8 mouse cellular contexts compared by ENCODE assay signal in genomic region chr5:19226144-19226865, GRCm38 (mm10). TPM values are rescaled to one million over a fixed set of nuclear protein-coding genes. Genes with fewer than 3 reads are reported as not detected.
DNase-seq lines count a peak whose midpoint lies in the region; ATAC-seq and TF ChIP-seq lines count a peak whose summit lies in the region.

No protein-coding gene starts in this region.

- no peaks in the 10 kb centered on the region for H3K9me3 ChIP-seq in embryonic facial prominence, embryonic 14.5 days (ENCODE audit: control insufficient read depth, low read length)
- H3K9me3 ChIP-seq in limb, embryonic 10.5 days (replicated peaks), result no peaks in the 10 kb centered on the region
- H3K9me3 ChIP-seq in midbrain, embryonic 13.5 days, result no peaks in the 10 kb centered on the region
- H3K9me3 ChIP-seq in stomach, embryonic 16.5 days (replicated peaks; ENCODE audit: control insufficient read depth, low read length), result no peaks in the 10 kb centered on the region

- H3K4me2 ChIP-seq in embryonic facial prominence, embryonic 14.5 days (ENCODE audit: low read depth, low read length), result peak overlapping the region; percentile 96
- H3K4me2 ChIP-seq in midbrain, embryonic 13.5 days (replicated peaks), result peak overlapping the region; percentile 99
- peak overlapping the region; percentile 95 for H3K4me2 ChIP-seq in stomach, embryonic 16.5 days (ENCODE audit: low read depth, low read length)

- H3K4me1 ChIP-seq in embryonic facial prominence, embryonic 14.5 days (ENCODE audit: control insufficient read depth, insufficient read depth, low read length), result no peaks in the 10 kb centered on the region
- peaks cover 18% of the 10 kb centered on the region for H3K4me1 ChIP-seq in limb, embryonic 10.5 days
- H3K4me1 ChIP-seq in midbrain, embryonic 13.5 days (replicated peaks), result peaks cover 21% of the 10 kb centered on the region
- peaks cover 12% of the 10 kb centered on the region for H3K4me1 ChIP-seq in stomach, embryonic 16.5 days (ENCODE audit: control insufficient read depth, insufficient read depth, low read length)

- no peaks in the 10 kb centered on the region for H3K36me3 ChIP-seq in embryonic facial prominence, embryonic 14.5 days (ENCODE audit: control insufficient read depth, insufficient read depth, low read length)
- no peaks in the 10 kb centered on the region for H3K36me3 ChIP-seq in limb, embryonic 10.5 days
- no peaks in the 10 kb centered on the region for H3K36me3 ChIP-seq in midbrain, embryonic 13.5 days
- no peaks in the 10 kb centered on the region for H3K36me3 ChIP-seq in stomach, embryonic 16.5 days (ENCODE audit: control insufficient read depth, insufficient read depth, low read length)

- peak overlapping the region; percentile 75 for H3K27ac ChIP-seq in embryonic facial prominence, embryonic 14.5 days (replicated peaks; ENCODE audit: low read depth, low read length)
- H3K27ac ChIP-seq in limb, embryonic 10.5 days, result peak overlapping the region; percentile 90
- H3K27ac ChIP-seq in midbrain, embryonic 13.5 days, result peak overlapping the region; percentile 76
- peak overlapping the region; percentile 77 for H3K27ac ChIP-seq in stomach, embryonic 16.5 days (ENCODE audit: low read length)

- ATAC-seq in embryonic facial prominence, embryonic 14.5 days (ENCODE audit: low read depth), result peak; percentile 97
- peak; percentile 98 for ATAC-seq in midbrain, embryonic 13.5 days
- peak; percentile 91 for ATAC-seq in stomach, embryonic 16.5 days (ENCODE audit: insufficient read depth, low FRiP score)

- peak overlapping the region; percentile 78 for H3K9ac ChIP-seq in embryonic facial prominence, embryonic 14.5 days (ENCODE audit: low read depth, low read length)
- H3K9ac ChIP-seq in midbrain, embryonic 13.5 days (replicated peaks), result peak overlapping the region; percentile 74
- H3K9ac ChIP-seq in stomach, embryonic 16.5 days (ENCODE audit: low read length), result peak overlapping the region; percentile 81

- peak; percentile 30; the same call in 1 of the 2 replicates for TF ChIP-seq POLR2A in brain, embryonic 14.5 days (IDR thresholded peaks at IDR 0.05; ENCODE audit: borderline replicate concordance, extremely low read depth, insufficient read depth, insufficient read length, poor library complexity, severe bottlenecking)

- no peak for TF ChIP-seq CTCF in brain, embryonic 14.5 days (IDR thresholded peaks at IDR 0.05; ENCODE audit: borderline replicate concordance, extremely low read depth, insufficient read depth, insufficient read length)

- H3K4me3 ChIP-seq in embryonic facial prominence, embryonic 14.5 days (ENCODE audit: low read depth, low read length), result peak overlapping the region; percentile 74
- H3K4me3 ChIP-seq in limb, embryonic 10.5 days, result peak overlapping the region; percentile 70
- peak overlapping the region; percentile 67 for H3K4me3 ChIP-seq in midbrain, embryonic 13.5 days (replicated peaks)
- H3K4me3 ChIP-seq in stomach, embryonic 16.5 days (replicated peaks; ENCODE audit: low read length), result peak overlapping the region; percentile 67

- H3K27me3 ChIP-seq in embryonic facial prominence, embryonic 14.5 days (replicated peaks; ENCODE audit: control insufficient read depth, insufficient read depth, low read length), result 0 out of 2 replicates have a peak, but pooled peaks cover 8% of the 10 kb centered on the region
- peaks cover 18% of the 10 kb centered on the region for H3K27me3 ChIP-seq in limb, embryonic 10.5 days (ENCODE audit: low read depth, poor library complexity, severe bottlenecking)
- H3K27me3 ChIP-seq in midbrain, embryonic 13.5 days, result no peaks in the 10 kb centered on the region
- no peaks in the 10 kb centered on the region for H3K27me3 ChIP-seq in stomach, embryonic 16.5 days (ENCODE audit: control insufficient read depth, insufficient read depth, low read length)

- DNase-seq in brain, embryonic 14.5 days (ENCODE audit: low read depth), result peak; percentile 97
- DNase-seq in embryonic facial prominence, embryonic 14.5 days (ENCODE audit: low spot score), result peak; percentile 94
- peak; percentile 64 for DNase-seq in heart, adult 8-10 months (ENCODE audit: low spot score)
- DNase-seq in kidney, adult 8-10 months, result peak; percentile 61 to 67
- DNase-seq in limb, embryonic 10.5 days (ENCODE audit: low spot score), result peak; percentile 86
- DNase-seq in thymus, postnatal 36 days, result no peak

- 1% methylated on average over 11 of the region's 51 CpGs for WGBS in embryonic facial prominence, embryonic 14.5 days
- whole genome bisulfite sequencing in limb, embryonic 10.5 days, result under 1% methylated on average over 30 of the region's 51 CpGs
- 1% methylated on average over 42 of the region's 51 CpGs for WGBS in midbrain, embryonic 13.5 days
- WGBS in stomach, embryonic 16.5 days, result 1% methylated on average over 46 of the region's 51 CpGs

RNA-seq across cellular contexts. Expression of gene Magi2, which starts 0.5 kb away (rescaled TPM):
- 22.0 and 36.9 TPM in 2 replicates for polyA plus RNA-seq in brain, embryonic 14.5 days (2012; rRNA removed)
- 3.8 and 5.0 TPM in 2 replicates for polyA plus RNA-seq in embryonic facial prominence, embryonic 14.5 days (2014; fragmentation: Nextera tagmentation; extraction: Ambion mirVana)
- total RNA-seq in heart, adult 8-10 months (2022), result 10 to 100 TPM in 1 of 4 experiments, 1 to 10 TPM in 3; 9.1 to 11.6 (median 9.6) TPM
- polyA plus RNA-seq in limb, embryonic 10.5 days (2016; fragmentation: Nextera tagmentation; extraction: Ambion mirVana), result 2.5 and 3.3 TPM in 2 replicates
- polyA plus RNA-seq in midbrain, embryonic 13.5 days (2015; fragmentation: Nextera tagmentation; extraction: Ambion mirVana), result 28.0 TPM in 2 replicates
- polyA plus RNA-seq in stomach, embryonic 16.5 days (2015; fragmentation: Nextera tagmentation; extraction: Ambion mirVana), result 5.2 and 7.2 TPM in 2 replicates

Comparison
In these comparisons a context has a peak if more than half of its experiments do, and no peak if none do; other contexts are left out.
1. DNase-seq: peak in brain, embryonic 14.5 days (single experiment), embryonic facial prominence, embryonic 14.5 days (single experiment), heart, adult 8-10 months (single experiment), kidney, adult 8-10 months (2 of 2) and limb, embryonic 10.5 days (single experiment); none in thymus, postnatal 36 days (0 of 2).
2. Peak in every context shown above with its lines, with median percentiles within 50 percentile points of each other: ATAC-seq, H3K27ac ChIP-seq, H3K4me2 ChIP-seq, H3K4me3 ChIP-seq and H3K9ac ChIP-seq.